Mouse (Mus musculus): ENCODE measurements at regions not wholly inside any gene's neighbourhood (a gene's known extent, or its start where the extent isn't known, plus 50 kb on each side); places are given as distances from the start of the nearest gene placed in this dataset.

DNA sequence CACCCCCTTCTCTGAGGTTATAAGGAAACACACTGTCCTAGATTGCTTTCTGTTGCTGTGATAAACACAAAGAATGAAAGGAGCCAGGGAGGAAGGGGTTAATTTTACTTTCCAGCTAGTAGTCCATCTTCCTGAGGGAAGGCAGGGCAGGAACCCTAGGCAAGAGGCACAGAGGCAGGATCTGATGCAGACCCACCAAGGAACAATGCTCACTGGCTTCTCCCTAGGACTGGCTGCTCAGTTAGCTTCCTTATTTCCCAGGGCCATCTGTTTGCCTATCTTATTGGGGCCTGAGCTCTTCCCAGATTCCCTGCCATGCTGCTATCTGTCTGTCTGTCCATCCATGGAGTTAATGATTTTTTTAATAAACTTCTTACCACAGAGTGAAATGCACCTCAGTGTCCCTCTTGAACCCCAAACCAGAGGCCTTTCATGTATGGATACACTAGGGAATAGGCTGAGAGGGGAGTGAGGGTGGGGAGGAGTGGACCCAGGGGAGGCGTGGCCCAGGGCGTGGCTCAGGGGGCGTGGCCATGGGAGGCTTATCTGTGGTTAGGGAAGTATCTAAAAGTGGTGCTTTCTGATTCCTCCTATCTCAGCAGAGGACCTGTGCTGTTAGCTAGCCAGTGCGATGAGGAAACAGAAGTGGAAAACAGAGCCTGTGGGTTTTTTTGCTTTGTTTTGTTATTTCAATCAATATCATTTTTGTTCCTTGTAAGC lies 252.1 kb upstream of the Gadl1 start:
- DNase-seq (ENCODE audit: extremely low spot score in 1 of 2, low spot score in 1 of 2) = no peak

DNA sequence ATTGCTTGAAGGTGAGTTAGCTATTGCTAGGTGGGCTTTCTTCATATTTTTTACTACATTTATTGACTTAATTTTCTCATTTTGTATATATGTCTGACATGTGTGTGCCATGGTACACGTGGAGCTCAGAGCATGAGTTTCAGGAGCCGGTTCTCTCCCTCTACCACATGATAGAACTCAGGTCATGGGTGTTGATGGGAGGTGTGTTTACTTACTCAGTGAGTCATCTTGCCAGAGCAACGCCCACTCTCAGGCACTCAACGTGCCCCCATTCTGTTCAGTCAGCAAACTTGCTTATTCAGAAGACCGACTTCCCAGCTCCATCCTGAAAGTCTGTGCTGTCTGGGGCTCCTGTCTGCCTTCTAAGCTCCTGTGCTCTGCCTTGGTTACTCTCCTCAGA lies 250.8 kb upstream of the Gadl1 start:
- DNase-seq (ENCODE audit: extremely low spot score in 1 of 2, low spot score in 1 of 2) = no peak

DNA sequence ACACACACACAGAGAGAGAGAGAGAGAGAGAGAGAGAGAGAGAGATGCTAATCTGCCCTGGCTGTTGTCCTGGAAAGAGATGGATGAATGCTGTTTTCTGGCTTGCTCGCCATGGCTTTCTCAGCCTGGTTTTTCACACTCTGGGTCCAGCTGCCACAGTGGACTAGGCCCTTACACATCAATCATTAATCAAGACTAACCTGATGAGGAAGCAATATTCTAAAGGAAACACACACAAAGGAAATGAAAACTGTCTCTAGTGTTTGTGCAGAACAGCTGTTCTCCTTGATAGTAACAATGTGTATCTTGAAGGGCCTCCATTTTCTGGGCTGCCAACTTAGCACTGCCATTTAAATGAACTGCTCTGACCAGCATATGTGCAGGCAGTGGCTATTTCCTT lies 248.9 kb upstream of the Gadl1 start:
- no peak for DNase-seq (ENCODE audit: extremely low spot score in 1 of 2, low spot score in 1 of 2)

DNA sequence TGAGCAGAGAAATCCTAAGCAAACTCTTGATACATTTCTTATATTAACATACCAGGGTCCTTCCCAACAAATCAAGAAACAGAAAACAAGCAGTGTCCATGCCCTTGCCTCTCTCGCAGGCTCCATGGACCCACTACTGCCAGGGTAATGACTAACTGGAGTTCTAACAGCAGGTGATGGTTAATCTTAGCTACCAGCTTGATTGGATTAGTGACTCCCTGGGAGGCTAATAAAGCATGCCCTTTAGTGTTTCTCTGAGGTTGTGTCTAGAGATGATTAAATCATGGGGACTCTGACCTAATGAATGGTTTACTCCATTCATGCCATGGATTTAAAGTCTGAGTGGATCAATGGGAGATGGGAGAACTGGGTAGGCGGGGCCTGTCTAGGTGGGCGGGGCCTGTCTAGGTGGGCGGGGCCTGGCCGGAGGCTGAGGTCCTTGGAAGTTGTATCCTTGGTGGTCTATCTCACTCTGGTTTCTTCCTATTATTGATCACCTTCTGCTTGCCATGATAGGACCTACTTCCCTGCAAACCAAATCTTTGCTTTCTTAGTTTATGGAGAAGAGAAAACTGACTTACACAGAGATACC lies 247.3 kb upstream of the Gadl1 start:
- no peak for DNase-seq (ENCODE audit: extremely low spot score in 1 of 2, low spot score in 1 of 2)

DNA sequence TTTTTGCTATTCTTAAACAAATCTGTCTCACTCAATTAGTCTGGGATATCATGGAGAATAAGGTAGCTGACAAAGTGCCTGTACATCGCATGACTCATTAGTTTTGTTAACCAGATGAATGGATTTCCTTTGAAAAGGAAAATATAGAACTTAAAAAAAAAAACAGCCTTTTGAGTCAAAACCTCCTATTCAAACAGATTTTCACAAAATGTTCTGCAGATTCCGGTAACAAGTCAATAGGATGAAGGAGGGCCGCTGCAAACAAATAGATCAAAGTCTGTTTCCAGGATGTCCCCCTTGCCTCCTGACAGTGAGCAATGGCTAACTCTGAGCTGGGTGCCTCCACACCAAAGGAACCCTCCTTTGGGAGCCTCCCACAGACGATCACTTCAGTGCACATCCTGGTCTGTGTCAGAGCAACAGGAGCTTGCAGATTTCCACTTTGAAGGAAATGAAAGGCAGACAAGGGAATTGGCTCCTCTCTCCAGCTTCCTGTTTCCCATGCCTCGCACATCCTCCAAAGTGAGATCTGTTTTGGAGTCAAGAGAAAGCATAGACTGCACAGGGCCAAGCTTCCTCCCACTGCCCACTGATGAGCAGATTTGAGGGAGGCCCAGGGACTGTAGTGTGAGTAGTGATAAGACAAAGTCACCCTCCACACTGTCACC lies 243.8 kb upstream of the Gadl1 start:
- DNase-seq (ENCODE audit: extremely low spot score in 1 of 2, low spot score in 1 of 2) = no peak

DNA sequence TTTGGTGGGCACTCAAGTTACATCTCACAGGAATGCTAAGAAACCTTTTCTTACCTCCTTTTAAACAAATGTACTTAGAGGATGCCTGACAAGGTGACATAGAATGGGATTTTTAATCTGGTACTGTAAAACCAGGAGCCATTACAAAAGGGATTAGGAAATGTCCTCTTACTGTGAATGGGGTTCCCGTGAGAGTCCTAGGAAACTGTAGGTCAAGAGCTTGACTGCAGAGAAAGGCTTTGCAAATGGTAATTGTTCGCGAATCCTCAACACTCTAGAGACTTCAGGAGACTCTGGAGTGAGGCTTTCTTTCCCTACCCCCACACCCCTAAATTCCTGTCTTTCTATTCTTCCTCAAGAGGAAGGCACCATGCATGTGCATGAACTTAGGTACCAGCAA lies 242.7 kb upstream of the Gadl1 start:
- no peak for DNase-seq (ENCODE audit: extremely low spot score in 1 of 2, low spot score in 1 of 2)

DNA sequence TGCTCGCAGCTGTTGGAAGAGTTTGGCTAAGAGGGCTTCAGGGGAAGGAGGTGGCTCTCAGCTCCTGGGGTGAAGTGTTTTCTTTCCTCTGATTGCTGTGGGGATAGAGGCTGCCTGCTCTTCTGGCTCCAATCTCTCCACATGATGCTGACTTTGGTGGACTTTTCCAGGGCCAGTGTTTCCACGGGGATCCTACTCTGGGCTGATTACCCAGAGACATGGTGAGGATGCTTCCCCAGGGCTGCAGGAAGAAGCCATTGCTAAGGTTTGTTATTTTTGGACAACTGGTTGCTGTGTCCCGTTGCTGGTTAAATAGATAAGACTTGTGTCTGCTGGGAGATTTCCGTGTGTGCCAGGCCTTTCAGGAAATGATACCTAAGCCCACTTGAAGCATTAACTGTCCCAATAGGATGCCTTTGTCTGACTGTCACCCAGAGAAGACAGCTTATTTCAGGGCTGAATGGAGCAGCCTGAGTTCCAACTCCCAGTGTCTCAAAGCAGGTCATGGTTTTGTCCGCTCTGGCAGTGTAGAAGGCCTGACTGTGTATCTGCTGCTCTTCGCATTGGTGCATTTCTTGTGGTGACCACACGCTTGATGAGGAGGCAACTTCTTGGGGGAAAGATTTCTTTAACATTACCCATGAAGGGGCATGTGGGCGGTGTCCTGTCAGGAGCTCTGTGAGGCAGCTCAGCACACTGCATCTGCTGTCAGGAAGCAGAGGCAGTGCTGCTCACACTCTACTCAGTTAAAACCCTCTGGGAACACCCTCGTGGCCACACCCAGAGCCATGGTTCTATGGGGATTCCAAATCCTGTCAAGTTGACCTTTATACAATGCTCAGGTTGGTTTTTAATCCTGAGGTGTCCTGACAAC lies 228.3 kb upstream of the Gadl1 start:
- no peak for DNase-seq (ENCODE audit: extremely low spot score in 1 of 2, low spot score in 1 of 2)

DNA sequence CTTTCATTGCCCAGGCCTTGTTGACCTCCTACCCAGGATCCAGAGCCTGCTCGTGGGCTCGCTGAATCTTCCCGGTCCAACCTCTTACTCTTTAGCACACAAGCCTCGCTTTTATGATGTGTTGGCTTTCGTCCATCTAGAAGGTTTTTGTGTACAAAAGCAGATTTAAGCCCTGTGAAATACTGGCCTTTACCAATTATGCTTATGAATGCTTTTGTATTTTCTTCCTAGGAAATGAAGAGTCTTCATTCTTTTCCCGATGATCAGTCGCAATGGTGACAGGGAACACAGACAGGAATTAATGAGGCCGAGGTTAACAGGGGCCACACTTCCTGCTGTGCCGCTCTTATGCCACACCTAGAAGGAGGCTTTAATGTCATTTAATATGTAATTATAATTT lies 227.4 kb upstream of the Gadl1 start:
- no peak for DNase-seq (ENCODE audit: extremely low spot score in 1 of 2, low spot score in 1 of 2)

DNA sequence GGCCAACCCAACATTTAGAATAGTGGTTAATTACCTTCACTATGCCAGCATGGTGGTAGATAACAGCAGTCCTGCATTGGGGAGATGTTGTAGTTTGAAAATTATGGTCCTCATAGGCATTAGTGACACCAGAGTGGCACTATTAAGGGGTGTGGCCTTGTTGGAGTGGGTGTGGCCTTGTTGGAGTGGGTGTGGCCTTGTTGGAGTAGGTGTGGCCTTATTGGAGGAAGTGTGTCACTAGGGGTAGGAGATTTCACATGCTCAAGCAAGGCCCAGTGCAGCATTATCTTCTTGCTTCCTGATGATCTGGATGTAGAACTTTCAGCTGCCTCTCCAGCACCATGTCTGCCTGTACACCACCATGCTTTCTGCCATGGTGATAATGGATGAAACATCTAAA lies 225.3 kb upstream of the Gadl1 start:
- DNase-seq (ENCODE audit: extremely low spot score in 1 of 2, low spot score in 1 of 2) = no peak

DNA sequence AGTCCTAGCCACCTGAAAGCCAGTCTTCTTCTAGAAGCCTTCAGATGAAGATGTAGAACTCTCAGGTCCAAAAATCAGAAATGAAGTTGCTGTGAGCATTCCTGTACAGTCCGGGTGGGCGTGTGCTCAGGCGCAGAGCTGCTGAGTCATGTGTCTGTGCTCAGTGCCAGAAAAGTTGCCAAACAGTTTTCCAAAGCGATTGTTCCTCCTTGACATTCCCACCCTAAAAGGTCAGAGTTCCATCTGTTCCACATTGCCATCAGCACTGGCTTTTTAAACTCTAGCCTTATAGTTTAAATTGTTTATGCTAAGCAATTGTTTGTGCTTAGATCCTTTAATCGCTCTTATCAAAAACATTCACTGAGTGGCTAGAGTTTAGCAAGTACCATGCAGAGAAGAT lies 222.7 kb upstream of the Gadl1 start:
- no peak for DNase-seq (ENCODE audit: extremely low spot score in 1 of 2, low spot score in 1 of 2)

DNA sequence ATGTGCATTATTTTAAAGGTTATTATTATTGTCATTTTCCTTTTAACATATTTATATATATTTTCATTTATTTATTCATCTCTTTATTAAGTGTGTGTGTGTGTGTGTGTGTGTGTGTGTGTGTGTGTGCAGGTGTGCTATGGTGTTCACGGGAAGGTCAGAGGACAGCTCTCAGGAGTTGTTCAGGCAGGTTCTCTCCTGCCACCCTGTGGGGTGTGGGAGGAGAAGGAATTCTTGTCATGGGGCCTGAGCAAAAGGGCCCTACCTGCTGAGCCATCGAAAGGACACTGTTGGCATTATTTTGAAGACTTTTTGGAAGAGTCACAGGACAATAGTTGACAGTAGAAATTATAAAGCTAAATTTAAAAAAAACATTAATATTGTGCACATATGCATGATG lies 216.4 kb upstream of the Gadl1 start:
- DNase-seq (ENCODE audit: extremely low spot score in 1 of 2, low spot score in 1 of 2) = no peak

DNA sequence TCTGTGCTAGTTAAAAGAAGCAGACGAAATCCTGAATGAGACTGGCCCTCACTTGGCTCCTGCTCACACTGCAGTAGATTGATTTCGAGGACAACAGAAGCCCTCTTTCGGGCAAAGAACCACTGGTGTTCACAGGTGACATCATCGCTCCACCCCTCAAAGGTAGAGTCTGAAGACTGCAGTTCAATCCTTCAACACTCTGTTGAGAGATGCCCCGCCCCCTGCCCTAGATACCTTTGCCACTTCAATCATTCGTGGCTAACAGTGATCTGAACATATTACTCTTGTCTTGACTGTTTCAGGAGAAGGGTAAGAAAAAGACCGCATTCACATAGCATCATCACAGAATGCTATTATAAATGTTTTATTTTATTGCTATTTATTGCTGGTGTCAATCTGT lies 205.5 kb upstream of the Gadl1 start:
- DNase-seq (ENCODE audit: extremely low spot score in 1 of 2, low spot score in 1 of 2) = no peak

DNA sequence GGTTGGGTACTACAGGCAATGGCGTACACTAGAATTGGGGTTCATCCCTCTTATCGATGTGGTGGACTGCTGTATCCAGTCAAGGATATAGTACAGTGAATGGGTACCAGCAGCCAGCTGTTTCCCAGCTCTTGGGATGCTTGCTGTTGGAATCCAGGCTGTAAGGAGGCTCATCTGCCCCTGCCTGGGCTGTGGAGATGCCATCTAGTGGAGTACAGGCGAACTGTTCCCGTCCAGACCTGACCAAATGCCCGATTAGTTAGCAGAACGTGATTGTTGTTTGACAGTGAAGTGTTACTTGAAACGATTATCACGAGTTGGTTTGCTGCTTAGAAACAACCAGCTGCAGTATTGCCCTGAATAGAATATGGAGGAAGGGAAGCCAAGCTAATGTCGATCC lies 205.0 kb upstream of the Gadl1 start:
- peak; percentile 38 to 54 for DNase-seq (ENCODE audit: extremely low spot score in 1 of 2, low spot score in 1 of 2)

DNA sequence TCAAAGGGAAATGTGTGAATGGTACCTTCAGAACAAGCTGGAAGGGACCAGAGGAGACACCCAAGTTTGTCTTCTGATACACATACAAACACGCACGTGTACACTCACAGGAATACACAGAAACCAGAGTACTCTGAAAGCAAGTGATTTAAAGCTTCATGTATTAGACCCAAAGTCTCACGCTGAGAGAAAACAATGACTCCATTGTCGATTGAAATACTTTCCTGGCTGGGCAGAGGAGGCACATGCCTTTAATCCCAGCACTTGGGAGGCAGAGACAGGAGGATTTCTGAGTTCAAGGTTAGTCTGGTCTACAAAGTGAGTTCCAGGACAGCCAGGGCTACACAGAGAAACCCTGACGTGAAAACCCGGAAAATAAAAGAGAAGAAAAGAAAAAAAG lies 203.5 kb upstream of the Gadl1 start:
- DNase-seq (ENCODE audit: extremely low spot score in 1 of 2, low spot score in 1 of 2) = no peak

DNA sequence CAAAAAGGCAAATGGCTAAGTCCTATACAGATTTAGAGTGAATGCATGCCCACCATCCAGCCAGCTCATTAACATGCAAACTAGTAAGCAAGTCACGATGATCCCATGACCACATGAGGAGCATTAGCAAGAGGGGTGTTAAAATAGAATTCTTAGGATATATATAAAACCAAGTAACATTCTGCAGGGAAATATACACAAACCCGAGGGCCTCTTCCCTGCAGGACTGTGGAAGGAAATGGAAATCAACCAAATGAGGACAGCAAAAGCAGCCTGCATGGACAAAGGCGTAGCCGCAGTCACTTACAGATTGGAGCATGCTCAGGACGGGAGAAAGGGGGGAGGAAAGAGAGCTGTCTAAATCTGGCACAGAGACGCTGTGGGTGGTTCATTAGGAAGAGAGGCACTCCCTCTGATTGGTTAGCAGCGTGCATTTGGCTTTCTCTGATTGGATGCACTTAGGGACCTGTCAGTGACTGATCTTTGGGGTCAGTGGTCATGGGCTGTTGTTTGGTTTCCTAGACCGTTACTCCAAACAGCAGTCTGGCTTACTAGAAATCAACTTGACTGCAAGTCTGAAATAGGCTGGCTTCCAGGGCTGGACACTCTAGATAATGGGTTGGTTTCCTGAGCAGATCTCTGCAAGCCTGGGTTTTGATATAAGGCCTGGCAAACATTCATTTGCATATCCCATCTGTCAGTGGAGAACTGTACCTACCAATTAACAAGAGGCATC lies 200.9 kb upstream of the Gadl1 start:
- peak in 1 of 2 experiments; percentile 8 for DNase-seq (ENCODE audit: extremely low spot score in 1 of 2, low spot score in 1 of 2)

DNA sequence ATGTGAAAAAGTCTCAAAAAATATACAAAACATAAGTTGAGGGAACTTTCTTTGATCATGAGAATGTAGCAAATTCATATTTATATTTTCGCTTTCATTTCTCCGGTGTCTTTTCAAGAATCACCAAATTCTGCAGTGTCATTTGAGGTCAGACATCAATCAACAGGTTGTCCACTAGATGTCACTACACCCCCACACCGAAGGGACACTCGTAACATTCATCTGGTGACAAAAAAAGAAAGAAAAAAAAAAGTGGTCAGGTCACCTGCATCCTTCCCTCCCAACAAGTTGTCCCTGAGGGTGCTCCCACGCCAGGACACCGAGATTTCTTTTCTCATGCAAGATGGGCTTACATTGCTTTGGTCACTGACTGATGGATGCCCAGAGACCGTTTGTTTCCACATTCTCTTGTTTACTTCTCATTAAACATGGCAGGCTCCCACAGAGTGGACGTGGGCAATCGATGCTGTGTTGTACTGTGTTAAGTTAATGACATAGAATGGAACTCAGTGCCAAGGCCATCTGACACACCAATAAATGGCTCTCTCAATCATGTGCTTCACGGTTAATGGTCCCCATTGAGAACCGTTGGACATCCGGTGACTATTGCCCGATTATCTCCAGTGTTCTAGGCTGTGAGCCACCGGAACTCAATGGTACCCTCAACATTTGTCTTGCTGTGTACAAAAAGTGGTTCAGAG lies 199.1 kb upstream of the Gadl1 start:
- peak in 1 of 2 experiments; percentile 24 for DNase-seq (ENCODE audit: extremely low spot score in 1 of 2, low spot score in 1 of 2)

DNA sequence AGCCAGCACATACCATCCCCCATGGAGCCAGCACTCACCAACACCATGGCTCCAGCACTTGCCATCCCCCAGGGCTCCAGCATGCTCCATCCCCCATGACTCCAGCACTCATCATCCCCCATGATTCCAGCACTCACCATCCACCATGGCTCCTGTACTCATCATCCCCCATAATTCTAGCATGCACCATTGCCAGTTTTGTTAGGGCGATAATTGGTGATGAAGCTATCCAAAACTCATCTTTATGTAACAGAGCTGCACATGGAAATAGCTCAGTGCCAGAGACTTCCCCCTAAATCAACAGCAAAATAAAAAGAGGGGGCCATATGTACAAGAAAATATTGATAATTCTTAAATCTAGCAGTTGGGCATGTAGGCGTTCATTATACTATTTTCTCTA lies 188.9 kb upstream of the Gadl1 start:
- DNase-seq (ENCODE audit: extremely low spot score in 1 of 2, low spot score in 1 of 2) = no peak

DNA sequence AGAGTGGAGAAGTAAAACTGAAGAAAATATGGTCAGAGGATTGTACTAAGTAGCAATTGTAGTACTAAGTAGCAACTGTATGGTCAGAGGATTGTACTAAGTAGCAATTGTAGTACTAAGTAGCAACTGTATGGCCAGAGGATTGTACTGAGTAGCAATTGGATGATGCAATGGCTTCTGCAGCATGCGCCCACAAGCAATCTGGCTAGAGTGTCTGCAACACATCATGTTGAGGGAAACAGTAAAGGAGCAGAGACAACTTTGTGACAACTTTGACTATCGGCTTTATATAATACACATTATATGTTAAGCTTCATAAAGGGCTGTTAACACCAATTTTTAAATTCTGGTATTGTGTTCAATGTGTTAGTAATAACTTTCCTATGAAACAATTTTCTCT lies 188.4 kb upstream of the Gadl1 start:
- no peak for DNase-seq (ENCODE audit: extremely low spot score in 1 of 2, low spot score in 1 of 2)

DNA sequence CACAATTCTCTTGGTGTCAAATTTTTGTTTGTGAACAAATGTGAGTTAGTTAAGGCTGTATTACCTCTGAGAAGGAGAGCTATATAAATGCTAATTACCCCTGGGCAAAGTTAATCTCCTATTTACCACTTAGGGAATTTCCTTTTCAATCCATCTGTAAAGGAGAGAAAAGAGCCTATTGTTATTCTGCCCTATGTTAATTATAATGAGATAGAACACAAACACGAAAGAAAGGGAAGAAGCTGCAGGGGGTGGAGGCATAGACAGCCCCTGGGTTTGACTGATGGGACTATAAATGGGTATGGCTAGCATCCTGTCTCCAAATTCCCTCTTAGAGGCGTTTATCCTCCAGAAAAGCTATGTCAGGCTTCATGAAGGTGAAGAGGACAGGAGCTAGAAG lies 185.2 kb upstream of the Gadl1 start:
- no peak for DNase-seq (ENCODE audit: extremely low spot score in 1 of 2, low spot score in 1 of 2)

DNA sequence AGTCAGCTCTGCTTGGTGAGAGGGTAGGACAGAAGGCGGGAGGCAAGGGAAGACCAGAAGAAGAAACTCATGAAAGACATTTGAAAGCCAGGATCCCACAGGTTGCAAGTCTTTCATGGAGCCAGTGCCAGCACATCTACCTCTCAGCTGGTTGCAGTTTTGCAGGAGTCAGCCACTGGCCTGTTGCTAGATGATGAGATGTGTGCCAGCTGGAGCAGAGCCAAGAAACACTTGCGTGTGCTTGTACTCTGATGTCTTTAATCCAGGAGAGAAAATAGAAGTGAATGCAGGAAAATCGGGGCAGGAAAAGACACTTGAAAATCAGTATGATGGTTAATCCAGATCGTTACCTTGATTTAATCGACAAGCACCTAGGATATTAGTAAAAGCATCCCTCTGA lies 181.9 kb upstream of the Gadl1 start:
- no peak for DNase-seq (ENCODE audit: extremely low spot score in 1 of 2, low spot score in 1 of 2)

All from layer of hippocampus, postnatal 25 days (tissue).